Mouse (Mus musculus): ENCODE data around the gene Arsb. TPM values are rescaled to one million over a fixed set of nuclear protein-coding genes. Genes with fewer than 3 reads are reported as not detected.

Gene Arsb
- polyA plus RNA-seq (2014; fragmentation: Nextera tagmentation; extraction: Ambion mirVana): 6.8 and 8.3 TPM in 2 replicates

DNA sequence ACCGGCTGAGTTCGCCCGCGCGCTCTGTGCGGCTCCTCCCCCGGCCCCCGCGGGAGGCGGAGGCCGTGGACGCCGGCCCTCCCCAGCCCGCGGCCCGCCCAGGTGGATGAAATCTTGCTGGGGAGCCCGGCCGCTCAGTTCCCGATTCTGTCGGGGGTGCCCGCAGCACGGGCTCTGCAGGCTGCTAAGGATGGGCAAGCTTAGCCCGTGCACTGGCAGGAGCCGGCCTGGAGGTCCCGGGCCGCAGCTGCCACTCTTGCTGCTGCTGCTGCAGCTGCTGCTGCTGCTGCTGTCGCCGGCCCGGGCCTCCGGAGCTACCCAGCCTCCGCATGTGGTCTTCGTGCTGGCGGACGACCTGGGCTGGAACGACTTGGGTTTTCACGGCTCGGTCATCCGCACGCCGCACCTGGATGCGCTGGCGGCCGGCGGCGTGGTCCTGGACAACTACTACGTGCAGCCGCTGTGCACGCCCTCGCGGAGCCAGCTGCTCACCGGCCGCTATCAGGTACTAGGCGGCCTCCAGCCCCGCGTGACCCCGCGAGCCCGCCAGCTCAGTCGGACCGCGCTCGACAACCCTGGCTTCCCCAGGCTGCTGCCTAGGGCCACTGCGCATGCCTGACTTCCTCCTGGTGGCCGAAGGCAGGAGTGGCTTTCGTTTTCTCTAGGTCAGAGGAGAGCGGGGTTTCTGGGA is at the start of gene Arsb:
TSS of gene Arsb (plus strand) at position 43 of the 691 bp plus-strand sequence.
- H3K4me2 ChIP-seq (ENCODE audit: low read depth, low read length, severe bottlenecking): peak within 1 kb of the TSS; percentile 98
- H3K36me3 ChIP-seq (ENCODE audit: control insufficient read depth, insufficient read depth, low read length): no peaks in the 10 kb centered on the region
- peak within 1 kb of the TSS; percentile 57 for H3K4me3 ChIP-seq (ENCODE audit: low read depth, low read length)
- no peaks in the 10 kb centered on the region for H3K9me3 ChIP-seq (ENCODE audit: control insufficient read depth, low read length)
- under 1% methylated on average over 63 of the region's 66 CpGs for WGBS
- peaks cover 4% of the 10 kb centered on the region; the same call in 1 of the 2 replicates for H3K4me1 ChIP-seq (replicated peaks; ENCODE audit: control insufficient read depth, insufficient read depth, low read length)
- H3K9ac ChIP-seq (ENCODE audit: low read length): peak within 1 kb of the TSS; percentile 83
- no peaks in the 10 kb centered on the region for H3K27me3 ChIP-seq (ENCODE audit: control insufficient read depth, insufficient read depth, low read length)
- DNase-seq (ENCODE audit: low spot score) (peak; percentile 88), ATAC-seq (replicated peaks; ENCODE audit: low FRiP score) (peak; percentile 96)
- H3K27ac ChIP-seq (ENCODE audit: low read depth, low read length): peak within 1 kb of the TSS; percentile 42; the same call in 1 of the 2 replicates

DNA sequence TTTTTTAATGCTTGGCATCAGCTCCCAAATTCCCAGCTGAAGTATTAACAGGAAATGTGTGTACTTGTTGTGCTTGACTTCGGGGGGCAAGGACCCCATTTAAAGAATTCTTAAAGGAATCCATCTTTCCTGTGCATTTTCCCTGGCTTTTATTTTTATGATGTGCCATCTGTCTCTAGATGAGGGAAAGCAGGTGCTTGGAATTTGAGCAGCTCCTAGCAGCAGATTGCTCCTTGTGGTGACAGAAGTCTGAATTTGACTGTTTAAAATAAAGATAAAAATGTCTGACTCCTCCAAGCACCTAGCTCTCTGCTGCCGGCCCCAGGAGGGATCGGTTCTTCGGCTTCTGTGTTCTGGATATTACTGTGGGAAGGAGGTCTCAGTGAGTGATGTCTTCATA is 49.5 kb upstream of the Arsb start:
- Histone ChIP-seq H3K27ac (ENCODE audit: low read depth, low read length) (no peak overlapping the region), H3K9ac (ENCODE audit: low read length) (no peak overlapping the region), H3K27me3 (ENCODE audit: control insufficient read depth, insufficient read depth, low read length) (no peaks in the 10 kb centered on the region), H3K4me3 (ENCODE audit: low read depth, low read length) (no peak overlapping the region), H3K9me3 (ENCODE audit: control insufficient read depth, low read length) (no peaks in the 10 kb centered on the region), H3K4me1 (replicated peaks; ENCODE audit: control insufficient read depth, insufficient read depth, low read length) (no peaks in the 10 kb centered on the region), H3K4me2 (ENCODE audit: low read depth, low read length, severe bottlenecking) (no peak overlapping the region), H3K36me3 (ENCODE audit: control insufficient read depth, insufficient read depth, low read length) (no peaks in the 10 kb centered on the region)
- WGBS: 86% methylated on average over 4 of the region's 4 CpGs
- ATAC-seq (replicated peaks; ENCODE audit: low FRiP score): no peak
- no peak for DNase-seq (ENCODE audit: low spot score)

DNA sequence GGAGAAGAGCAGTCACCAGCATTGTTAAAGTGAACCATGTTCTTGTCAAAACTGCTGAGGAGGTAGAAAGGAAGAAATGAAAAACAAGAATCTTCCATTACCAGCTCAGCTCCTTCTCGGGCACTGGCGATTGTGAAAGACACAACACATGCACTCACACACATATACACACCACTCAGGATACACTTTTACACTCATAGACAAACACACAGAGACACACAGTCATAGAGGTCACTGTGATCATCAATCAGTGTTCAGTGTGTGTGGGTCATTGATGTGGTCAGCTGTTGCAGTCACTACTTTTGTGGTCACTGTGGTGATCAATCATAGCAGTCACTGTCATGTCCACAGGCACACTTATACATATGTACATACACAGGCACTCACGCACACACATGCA is 48.0 kb upstream of the Arsb start:
- ATAC-seq (replicated peaks; ENCODE audit: low FRiP score) (no peak), DNase-seq (ENCODE audit: low spot score) (no peak)
- H3K4me1 ChIP-seq (replicated peaks; ENCODE audit: control insufficient read depth, insufficient read depth, low read length): no peaks in the 10 kb centered on the region
- H3K27me3 ChIP-seq (ENCODE audit: control insufficient read depth, insufficient read depth, low read length): no peaks in the 10 kb centered on the region
- no peaks in the 10 kb centered on the region for H3K36me3 ChIP-seq (ENCODE audit: control insufficient read depth, insufficient read depth, low read length)
- no peaks in the 10 kb centered on the region for H3K9me3 ChIP-seq (ENCODE audit: control insufficient read depth, low read length)
- H3K9ac ChIP-seq (ENCODE audit: low read length): no peak overlapping the region
- H3K4me2 ChIP-seq (ENCODE audit: low read depth, low read length, severe bottlenecking): no peak overlapping the region
- H3K4me3 ChIP-seq (ENCODE audit: low read depth, low read length): no peak overlapping the region
- no peak overlapping the region for H3K27ac ChIP-seq (ENCODE audit: low read depth, low read length)
- WGBS: 89% methylated on average over 3 of the region's 3 CpGs

DNA sequence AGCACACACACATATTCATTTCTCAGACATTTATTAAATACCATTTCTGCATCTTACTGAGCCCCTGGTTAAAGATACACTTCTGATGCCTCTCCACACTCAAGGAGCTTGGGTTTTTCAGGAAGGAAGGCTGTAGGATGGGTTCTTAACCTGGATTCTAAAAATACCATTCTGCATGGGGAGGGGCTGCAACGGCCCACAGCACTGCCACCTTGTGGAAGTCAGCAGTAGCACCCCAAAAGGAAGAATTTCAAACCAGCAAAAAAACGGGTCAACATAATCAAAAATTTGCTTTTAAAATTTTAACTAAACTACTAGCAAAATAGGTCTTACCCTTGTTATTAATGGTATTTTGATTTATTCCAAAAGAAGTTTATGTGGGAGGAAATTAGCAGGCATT is 47.2 kb upstream of the Arsb start:
- H3K36me3 ChIP-seq (ENCODE audit: control insufficient read depth, insufficient read depth, low read length): no peaks in the 10 kb centered on the region
- no peaks in the 10 kb centered on the region for H3K4me1 ChIP-seq (replicated peaks; ENCODE audit: control insufficient read depth, insufficient read depth, low read length)
- no peak overlapping the region for H3K4me3 ChIP-seq (ENCODE audit: low read depth, low read length)
- ATAC-seq (replicated peaks; ENCODE audit: low FRiP score) (no peak), DNase-seq (ENCODE audit: low spot score) (no peak)
- no peaks in the 10 kb centered on the region for H3K9me3 ChIP-seq (ENCODE audit: control insufficient read depth, low read length)
- no peak overlapping the region for H3K9ac ChIP-seq (ENCODE audit: low read length)
- H3K27ac ChIP-seq (ENCODE audit: low read depth, low read length): no peak overlapping the region
- no peak overlapping the region for H3K4me2 ChIP-seq (ENCODE audit: low read depth, low read length, severe bottlenecking)
- WGBS: 31% methylated on average over 2 of the region's 2 CpGs
- H3K27me3 ChIP-seq (ENCODE audit: control insufficient read depth, insufficient read depth, low read length): no peaks in the 10 kb centered on the region

DNA sequence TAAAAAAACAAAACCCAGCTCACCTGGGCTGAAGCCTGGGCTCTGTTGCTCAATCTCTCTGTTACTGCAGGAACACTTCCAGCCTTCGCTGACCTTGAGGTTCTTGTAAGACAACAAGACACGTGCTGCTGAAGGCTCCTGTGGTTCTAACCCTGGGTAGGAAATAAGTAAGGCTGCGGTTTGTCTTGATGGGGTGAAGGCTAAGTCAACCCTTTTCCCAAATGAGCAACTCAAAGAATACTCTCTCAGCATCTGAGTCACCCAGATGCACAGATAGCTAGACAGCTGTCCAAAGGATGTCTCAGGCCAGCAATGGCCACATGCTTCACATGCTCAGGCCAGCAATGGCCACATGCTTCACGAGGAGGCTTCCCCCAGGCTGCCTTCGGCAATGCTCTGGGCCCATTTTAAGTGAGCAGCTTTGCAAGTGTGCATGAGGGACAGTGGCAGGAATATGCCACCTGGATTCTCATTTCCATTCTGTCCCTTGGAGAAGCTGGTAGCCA is 36.2 kb upstream of the Arsb start:
- DNase-seq (ENCODE audit: low spot score): no peak
- H3K36me3 ChIP-seq (ENCODE audit: control insufficient read depth, insufficient read depth, low read length): no peaks in the 10 kb centered on the region
- 84% methylated on average over 5 of the region's 5 CpGs for WGBS
- no peak overlapping the region for H3K27ac ChIP-seq (ENCODE audit: low read depth, low read length)
- H3K4me3 ChIP-seq (ENCODE audit: low read depth, low read length): no peak overlapping the region
- no peaks in the 10 kb centered on the region for H3K27me3 ChIP-seq (ENCODE audit: control insufficient read depth, insufficient read depth, low read length)
- H3K4me1 ChIP-seq (replicated peaks; ENCODE audit: control insufficient read depth, insufficient read depth, low read length): no peaks in the 10 kb centered on the region
- no peaks in the 10 kb centered on the region for H3K9me3 ChIP-seq (ENCODE audit: control insufficient read depth, low read length)
- H3K9ac ChIP-seq (ENCODE audit: low read length): no peak overlapping the region
- no peak overlapping the region for H3K4me2 ChIP-seq (ENCODE audit: low read depth, low read length, severe bottlenecking)
- no peak for ATAC-seq (replicated peaks; ENCODE audit: low FRiP score)

DNA sequence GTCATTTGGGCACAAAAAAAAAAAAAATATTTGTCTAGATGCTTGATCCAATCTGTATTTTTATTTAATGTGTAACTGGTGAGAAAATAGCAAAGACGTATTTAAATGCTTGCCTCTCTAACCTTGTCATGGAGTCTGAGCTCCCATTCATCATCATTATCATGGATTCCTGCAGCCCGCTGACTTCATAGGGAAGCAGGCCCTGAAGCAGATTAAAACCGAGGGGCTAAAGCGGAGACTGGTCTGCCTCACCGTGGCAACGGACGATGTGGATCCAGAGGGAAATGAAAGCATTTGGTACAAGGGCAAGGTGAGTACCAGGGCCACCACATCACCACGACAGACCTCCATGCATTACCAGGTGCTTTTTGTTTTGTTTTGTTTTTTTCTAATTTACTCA is 27.3 kb upstream of the Arsb start:
- Histone ChIP-seq H3K27ac (ENCODE audit: low read depth, low read length) (no peak overlapping the region), H3K4me3 (ENCODE audit: low read depth, low read length) (no peak overlapping the region), H3K9ac (ENCODE audit: low read length) (no peak overlapping the region), H3K4me2 (ENCODE audit: low read depth, low read length, severe bottlenecking) (no peak overlapping the region), H3K36me3 (ENCODE audit: control insufficient read depth, insufficient read depth, low read length) (no peaks in the 10 kb centered on the region), H3K9me3 (ENCODE audit: control insufficient read depth, low read length) (no peaks in the 10 kb centered on the region), H3K4me1 (replicated peaks; ENCODE audit: control insufficient read depth, insufficient read depth, low read length) (no peaks in the 10 kb centered on the region), H3K27me3 (ENCODE audit: control insufficient read depth, insufficient read depth, low read length) (no peaks in the 10 kb centered on the region)
- WGBS: 57% methylated on average over 8 of the region's 8 CpGs
- ATAC-seq (replicated peaks; ENCODE audit: low FRiP score) (no peak), DNase-seq (ENCODE audit: low spot score) (no peak)

DNA sequence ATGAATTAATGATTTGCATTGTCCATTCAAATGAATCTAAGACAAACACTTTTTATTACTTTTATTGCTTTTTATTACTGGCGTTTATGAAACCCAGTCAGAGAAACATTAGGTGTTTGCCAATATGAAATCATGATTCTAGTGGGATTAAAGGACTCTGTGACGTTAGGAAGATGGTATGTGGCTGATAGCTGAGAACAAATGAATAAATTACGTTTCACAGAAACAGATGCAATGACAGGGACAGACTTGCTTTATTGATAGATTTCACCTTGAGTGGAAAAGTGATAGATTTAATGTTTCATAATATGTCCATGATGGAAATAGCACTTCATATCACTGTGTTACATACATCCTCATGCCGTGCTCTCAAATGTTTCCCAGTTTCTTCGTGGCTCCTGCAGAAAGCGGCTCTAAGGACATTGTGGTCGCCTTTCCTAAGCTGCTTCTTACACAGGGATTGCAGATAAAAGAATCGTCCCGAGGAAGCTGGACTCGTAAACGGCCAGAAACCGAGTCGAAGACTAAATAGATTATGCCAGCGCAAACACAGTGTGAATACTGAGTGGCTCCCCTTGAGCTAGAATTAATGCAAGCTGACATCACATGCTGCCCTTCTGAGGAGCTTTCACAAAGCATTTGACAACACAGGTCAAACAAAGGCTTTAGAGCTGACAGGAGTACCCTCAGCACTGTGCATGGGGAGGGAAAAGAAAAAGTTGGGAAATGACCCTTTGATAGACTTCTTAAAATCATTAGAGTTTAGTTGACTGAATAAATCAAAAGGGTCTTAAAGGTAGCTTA is 18.6 kb upstream of the Arsb start:
- H3K4me3 ChIP-seq (ENCODE audit: low read depth, low read length): no peak overlapping the region
- H3K27ac ChIP-seq (ENCODE audit: low read depth, low read length): no peak overlapping the region; the same call in 1 of the 2 replicates
- no peaks in the 10 kb centered on the region for H3K9me3 ChIP-seq (ENCODE audit: control insufficient read depth, low read length)
- peak overlapping the region; percentile 21; the same call in 1 of the 2 replicates for H3K9ac ChIP-seq (ENCODE audit: low read length)
- no peaks in the 10 kb centered on the region for H3K27me3 ChIP-seq (ENCODE audit: control insufficient read depth, insufficient read depth, low read length)
- ATAC-seq (replicated peaks; ENCODE audit: low FRiP score) (peak; percentile 95), DNase-seq (ENCODE audit: low spot score) (no peak)
- WGBS: 35% methylated on average over 14 of the region's 14 CpGs
- no peak overlapping the region for H3K4me2 ChIP-seq (ENCODE audit: low read depth, low read length, severe bottlenecking)
- no peaks in the 10 kb centered on the region; the same call in 1 of the 2 replicates for H3K4me1 ChIP-seq (replicated peaks; ENCODE audit: control insufficient read depth, insufficient read depth, low read length)
- H3K36me3 ChIP-seq (ENCODE audit: control insufficient read depth, insufficient read depth, low read length): no peaks in the 10 kb centered on the region

DNA sequence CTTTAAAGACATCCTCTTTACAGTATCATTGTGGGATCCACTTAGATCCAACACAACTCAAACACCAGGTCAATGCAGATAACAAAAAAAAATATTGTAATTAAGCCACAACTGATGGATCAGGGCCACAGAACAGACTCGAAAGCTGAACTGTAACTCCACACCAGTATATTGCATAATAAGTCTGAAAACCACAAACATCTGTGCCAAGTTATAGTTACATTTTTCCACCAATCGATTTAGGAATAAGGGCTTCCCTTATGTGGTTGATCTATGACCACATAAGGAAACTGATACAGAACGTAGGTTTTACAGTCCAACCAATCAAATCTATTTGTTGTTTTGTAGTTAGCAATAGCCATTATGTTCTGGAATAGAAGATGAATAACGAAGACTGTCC is 16.3 kb upstream of the Arsb start:
- no peak overlapping the region for H3K4me3 ChIP-seq (ENCODE audit: low read depth, low read length)
- no peak for ATAC-seq (replicated peaks; ENCODE audit: low FRiP score)
- no peaks in the 10 kb centered on the region for H3K9me3 ChIP-seq (ENCODE audit: control insufficient read depth, low read length)
- H3K4me1 ChIP-seq (replicated peaks; ENCODE audit: control insufficient read depth, insufficient read depth, low read length): no peaks in the 10 kb centered on the region; the same call in 1 of the 2 replicates
- H3K9ac ChIP-seq (ENCODE audit: low read length): no peak overlapping the region
- no peak overlapping the region for H3K27ac ChIP-seq (ENCODE audit: low read depth, low read length)
- H3K4me2 ChIP-seq (ENCODE audit: low read depth, low read length, severe bottlenecking): no peak overlapping the region
- DNase-seq (ENCODE audit: low spot score): no peak
- WGBS: 91% methylated on average over 4 of the region's 4 CpGs
- no peaks in the 10 kb centered on the region for H3K27me3 ChIP-seq (ENCODE audit: control insufficient read depth, insufficient read depth, low read length)
- H3K36me3 ChIP-seq (ENCODE audit: control insufficient read depth, insufficient read depth, low read length): no peaks in the 10 kb centered on the region

Measured in forebrain, embryonic 11.5 days (tissue).